Comparison of ENCODE assay signal across 8 mouse cellular contexts in the genomic region with DNA sequence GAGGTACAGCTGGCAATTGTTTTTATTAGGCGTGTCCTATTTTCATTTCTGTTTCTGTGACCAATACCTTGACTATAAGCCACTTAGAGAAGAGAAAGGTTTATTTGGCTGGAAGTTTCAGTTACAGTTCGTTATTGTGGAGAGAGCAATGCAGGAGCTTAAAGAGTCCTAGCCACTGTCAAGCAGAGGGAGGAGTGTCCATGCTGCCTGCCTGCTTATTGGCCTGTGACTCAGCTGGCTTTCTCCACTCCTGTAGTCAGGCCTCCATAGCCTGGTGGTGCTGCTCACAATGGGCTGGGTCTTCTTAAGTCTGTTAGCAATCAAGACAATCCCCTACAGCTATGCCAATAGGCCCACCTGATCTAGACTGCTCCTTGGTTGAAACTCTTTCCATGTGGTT. TPM values are rescaled to one million over a fixed set of nuclear protein-coding genes. Genes with fewer than 3 reads are reported as not detected.
DNase-seq lines count a peak whose midpoint lies in the region; ATAC-seq and TF ChIP-seq lines count a peak whose summit lies in the region.

No protein-coding gene starts in this region.

- no peaks in the 10 kb centered on the region for H3K27me3 ChIP-seq in intestine, embryonic 16.5 days (replicated peaks; ENCODE audit: control insufficient read depth, insufficient read depth, low read length)
- H3K27me3 ChIP-seq in intestine, embryonic 15.5 days (replicated peaks): no peaks in the 10 kb centered on the region
- no peaks in the 10 kb centered on the region for H3K27me3 ChIP-seq in MEL (ENCODE audit: control insufficient read depth in 1 of 2, insufficient read depth in 2 of 2, low read length in 2 of 2)
- H3K27me3 ChIP-seq in liver, embryonic 15.5 days: no peaks in the 10 kb centered on the region

- no peak overlapping the region for H3K9ac ChIP-seq in intestine, embryonic 16.5 days (ENCODE audit: low read depth, low read length)
- no peak overlapping the region for H3K9ac ChIP-seq in intestine, embryonic 15.5 days
- no peak overlapping the region; the same call in 1 of the 2 replicates for H3K9ac ChIP-seq in MEL (ENCODE audit: control insufficient read depth, low read depth, low read length, poor library complexity, severe bottlenecking)
- H3K9ac ChIP-seq in liver, embryonic 15.5 days: peak overlapping the region; percentile 45

- H3K79me2 ChIP-seq in MEL (ENCODE audit: control insufficient read depth, insufficient read depth, low read length, poor library complexity): peaks cover 35% of the 10 kb centered on the region

- no peak for TF ChIP-seq RAD21 in MEL (IDR thresholded peaks at IDR 0.05; ENCODE audit: low read depth, low read length)

- TF ChIP-seq EP300 in MEL (IDR thresholded peaks at IDR 0.05; ENCODE audit: low read depth in 1 of 2, low read length in 2 of 2): no peak

- H3K4me3 ChIP-seq in intestine, embryonic 16.5 days (ENCODE audit: low read length): no peak overlapping the region
- H3K4me3 ChIP-seq in intestine, embryonic 15.5 days (replicated peaks): no peak overlapping the region
- H3K4me3 ChIP-seq in MEL (ENCODE audit: control insufficient read depth in 1 of 2, insufficient read depth in 1 of 2, low read depth in 2 of 2, low read length in 2 of 2): no peak overlapping the region
- peak overlapping the region; percentile 78 for H3K4me3 ChIP-seq in liver, embryonic 15.5 days (replicated peaks)

- 71% methylated on average over 2 of the region's 2 CpGs for WGBS in intestine, embryonic 16.5 days
- whole genome bisulfite sequencing in intestine, embryonic 15.5 days: 70% methylated on average over 2 of the region's 2 CpGs
- 25% methylated on average over 2 of the region's 2 CpGs for WGBS in liver, embryonic 15.5 days (ENCODE audit: insufficient replicate concordance)

- no peak for TF ChIP-seq POLR2A in MEL (IDR thresholded peaks at IDR 0.05; ENCODE audit: control insufficient read depth in 1 of 2, insufficient read depth in 1 of 2, low read depth in 1 of 2, low read length in 2 of 2, poor library complexity in 1 of 2)

- no peak for ATAC-seq in intestine, embryonic 16.5 days
- no peak for ATAC-seq in intestine, embryonic 15.5 days
- ATAC-seq in erythroid progenitor cell, adult 5-6 weeks (replicated peaks; ENCODE audit: low FRiP score, poor library complexity, severe bottlenecking): peak; percentile 54; the same call in 1 of the 2 replicates
- peak; percentile 57 for ATAC-seq in liver, embryonic 15.5 days (ENCODE audit: insufficient read depth)

- H3K4me1 ChIP-seq in intestine, embryonic 16.5 days (ENCODE audit: control insufficient read depth, insufficient read depth, low read length): peaks cover 7% of the 10 kb centered on the region; the same call in 1 of the 2 replicates
- H3K4me1 ChIP-seq in intestine, embryonic 15.5 days (replicated peaks): peaks cover 4% of the 10 kb centered on the region
- peaks cover 20 to 22% of the 10 kb centered on the region in 2 experiments for H3K4me1 ChIP-seq in MEL (ENCODE audit: control insufficient read depth in 1 of 2, insufficient read depth in 2 of 2, low read length in 2 of 2)
- H3K4me1 ChIP-seq in liver, embryonic 15.5 days (replicated peaks): peaks cover 53% of the 10 kb centered on the region

- no peak for TF ChIP-seq CTCF in MEL (IDR thresholded peaks at IDR 0.05 in 2 of 3, conservative IDR thresholded peaks at IDR 0.05 in 1 of 3; ENCODE audit: control insufficient read depth in 1 of 3, insufficient read depth in 1 of 3, low read depth in 2 of 3, low read length in 3 of 3, poor library complexity in 1 of 3, severe bottlenecking in 1 of 3)

- no peaks in the 10 kb centered on the region for H3K36me3 ChIP-seq in intestine, embryonic 16.5 days (ENCODE audit: control insufficient read depth, insufficient read depth, low read length)
- H3K36me3 ChIP-seq in intestine, embryonic 15.5 days: no peaks in the 10 kb centered on the region
- peaks cover 1 to 48% of the 10 kb centered on the region in 2 experiments; a peak in 3 of 4 replicates for H3K36me3 ChIP-seq in MEL (ENCODE audit: control insufficient read depth in 1 of 2, insufficient read depth in 2 of 2, low read length in 2 of 2)
- H3K36me3 ChIP-seq in liver, embryonic 15.5 days (replicated peaks): no peaks in the 10 kb centered on the region

- H3K9me3 ChIP-seq in intestine, embryonic 16.5 days (ENCODE audit: control insufficient read depth, low read length): no peaks in the 10 kb centered on the region
- H3K9me3 ChIP-seq in intestine, embryonic 15.5 days: no peaks in the 10 kb centered on the region
- H3K9me3 ChIP-seq in MEL (replicated peaks; ENCODE audit: insufficient read depth, low read length): no peaks in the 10 kb centered on the region
- no peaks in the 10 kb centered on the region for H3K9me3 ChIP-seq in liver, embryonic 15.5 days (replicated peaks)

- H3K27ac ChIP-seq in intestine, embryonic 16.5 days (ENCODE audit: low read length): no peak overlapping the region
- H3K27ac ChIP-seq in intestine, embryonic 15.5 days: no peak overlapping the region
- no peak overlapping the region for H3K27ac ChIP-seq in MEL (ENCODE audit: control insufficient read depth, low read depth, low read length)
- H3K27ac ChIP-seq in liver, embryonic 15.5 days (replicated peaks): peak overlapping the region; percentile 87

- peak; percentile 45 for DNase-seq in MEL (ENCODE audit: low read depth, low spot score)
- DNase-seq in cerebellum, postnatal 25 days: no peak
- DNase-seq in urinary bladder, postnatal 4 days (ENCODE audit: low spot score in 2 of 2): no peak
- no peak for DNase-seq in thymus, postnatal 0 days (ENCODE audit: low spot score)

- H3K4me2 ChIP-seq in intestine, embryonic 16.5 days (ENCODE audit: low read depth, low read length): peak overlapping the region; percentile 26; the same call in 1 of the 2 replicates
- no peak overlapping the region; the same call in 1 of the 2 replicates for H3K4me2 ChIP-seq in intestine, embryonic 15.5 days (replicated peaks)
- H3K4me2 ChIP-seq in liver, embryonic 15.5 days: peak overlapping the region; percentile 67

TF ChIP-seq in MEL, 35 proteins besides CTCF, POLR2A, EP300 and RAD21:
- TF ChIP-seq CHD1 (IDR thresholded peaks at IDR 0.05; ENCODE audit: low read depth, low read length) (no peak), MYC (IDR thresholded peaks at IDR 0.05; ENCODE audit: low read depth, low read length) (no peak), MXI1 (IDR thresholded peaks at IDR 0.05; ENCODE audit: low read depth, low read length) (no peak), ETS1 (IDR thresholded peaks at IDR 0.05; ENCODE audit: low read depth, low read length) (no peak), E2F4 (IDR thresholded peaks at IDR 0.05; ENCODE audit: borderline replicate concordance, low read depth, low read length) (no peak), USF2 (IDR thresholded peaks at IDR 0.05; ENCODE audit: borderline replicate concordance in 1 of 2, insufficient read depth in 1 of 2, low read depth in 1 of 2, low read length in 2 of 2) (no peak), MAZ (IDR thresholded peaks at IDR 0.05; ENCODE audit: low read depth, low read length) (no peak), POLR2AphosphoS2 (IDR thresholded peaks at IDR 0.05; ENCODE audit: low read length) (no peak), CHD2 (IDR thresholded peaks at IDR 0.05; ENCODE audit: low read length) (no peak), KAT2A (conservative IDR thresholded peaks at IDR 0.05; ENCODE audit: low read depth, low read length) (no peak), HCFC1 (IDR thresholded peaks at IDR 0.05; ENCODE audit: low read depth, low read length) (no peak), TBP (IDR thresholded peaks at IDR 0.05; ENCODE audit: low read depth, low read length) (no peak), RCOR1 (IDR thresholded peaks at IDR 0.05; ENCODE audit: low read depth, low read length) (no peak), ELF1 (IDR thresholded peaks at IDR 0.05; ENCODE audit: low read depth, low read length) (no peak), USF1 (IDR thresholded peaks at IDR 0.05; ENCODE audit: low read depth, low read length) (no peak), SMC3 (IDR thresholded peaks at IDR 0.05; ENCODE audit: low read depth, low read length) (no peak), SIN3A (IDR thresholded peaks at IDR 0.05; ENCODE audit: low read length) (no peak), TCF12 (IDR thresholded peaks at IDR 0.05; ENCODE audit: low read depth, low read length) (no peak), ZKSCAN1 (IDR thresholded peaks at IDR 0.05; ENCODE audit: low read depth, low read length) (no peak), MAX (IDR thresholded peaks at IDR 0.05; ENCODE audit: low read length) (no peak)

RNA-seq across cellular contexts. Expression of a gene that starts 2.4 kb away (rescaled TPM):
- polyA plus RNA-seq in intestine, embryonic 16.5 days (2015; fragmentation: Nextera tagmentation; extraction: Ambion mirVana): 10.1 and 10.4 TPM in 2 replicates
- 55.6 and 73.0 TPM in 2 replicates for polyA plus RNA-seq in intestine, embryonic 15.5 days (2015; fragmentation: Nextera tagmentation; extraction: Ambion mirVana)
- 95.1 and 98.4 TPM in 2 replicates for total RNA-seq in MEL (2012; rRNA removed)
- polyA plus RNA-seq in MEL (2012; ENCODE audit: insufficient read depth in 1 of 2, insufficient read length in 2 of 2, low read depth in 1 of 2, low replicate concordance in 2 of 2, missing spikeins in 1 of 2): 10 to 100 TPM; 28.3 to 83.8 TPM
- total RNA-seq in erythroid progenitor cell, adult 5-6 weeks (2015; ENCODE audit: low replicate concordance): 111 and 140 TPM in 2 replicates
- total RNA-seq in erythroid progenitor cell, adult 5-6 weeks (2017; ENCODE audit: low replicate concordance): 169 and 196 TPM in 2 replicates
- polyA plus RNA-seq in liver, embryonic 15.5 days (2015; fragmentation: Nextera tagmentation; extraction: Ambion mirVana): 59.2 and 70.1 TPM in 2 replicates
- polyA plus RNA-seq in thymus, postnatal 0 days (2015; fragmentation: Nextera tagmentation; extraction: Ambion mirVana): 59.7 and 66.4 TPM in 2 replicates

Comparison
In these comparisons a context has a peak if more than half of its experiments do, and no peak if none do; other contexts are left out.
1. ATAC-seq: peak in erythroid progenitor cell, adult 5-6 weeks (single experiment) and liver, embryonic 15.5 days (single experiment); none in intestine, embryonic 16.5 days (single experiment) and intestine, embryonic 15.5 days (single experiment).